Comparison of ENCODE assay signal across 8 mouse cellular contexts in the genomic region with DNA sequence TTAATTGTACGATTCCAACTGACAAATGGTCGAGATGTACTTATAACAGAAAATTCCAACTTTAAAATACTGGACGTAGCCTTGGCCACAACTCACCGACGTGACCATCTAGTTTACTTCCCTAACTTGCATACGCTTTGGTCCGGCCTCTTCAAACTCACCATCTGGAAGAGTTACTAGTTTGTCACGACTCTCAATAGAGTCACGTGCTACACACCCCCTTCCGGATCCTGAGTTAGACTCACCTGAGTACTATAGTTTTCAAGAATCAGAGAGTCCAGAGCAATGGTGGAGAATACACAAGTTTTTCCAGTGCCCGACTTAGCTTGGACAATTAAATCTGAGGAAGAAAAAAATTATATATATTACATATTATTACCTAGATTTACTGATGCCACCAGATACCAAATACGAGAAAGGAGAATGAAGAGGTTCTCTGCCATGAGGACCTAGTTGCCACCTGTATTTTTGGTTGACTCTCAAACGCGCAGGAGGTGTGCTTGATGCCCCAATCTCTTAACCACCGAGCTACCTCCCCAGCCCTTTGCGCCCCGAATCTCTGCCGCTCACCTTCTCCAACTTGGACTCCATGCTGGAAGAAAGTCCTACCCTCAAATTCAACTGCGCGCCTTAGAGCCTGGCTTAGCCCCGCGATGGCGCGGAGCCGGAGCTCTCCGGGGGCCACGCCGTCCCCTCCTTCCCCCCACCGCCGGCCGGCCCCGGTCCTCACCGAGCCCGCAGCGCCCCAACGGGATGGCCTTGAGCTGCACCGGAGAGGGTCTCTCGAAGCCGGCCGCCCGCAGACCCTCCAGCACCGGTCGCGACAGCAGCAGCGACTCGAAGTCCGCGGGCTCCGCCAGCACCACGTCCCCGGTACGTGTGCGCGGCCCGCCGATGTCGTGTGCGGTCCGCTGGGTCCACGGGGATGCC. TPM values are rescaled to one million over a fixed set of nuclear protein-coding genes. Genes with fewer than 3 reads are reported as not detected.
DNase-seq lines count a peak whose midpoint lies in the region; ATAC-seq and TF ChIP-seq lines count a peak whose summit lies in the region.

No protein-coding gene starts in this region.

- H3K27ac ChIP-seq in testis, adult 2 months (ENCODE audit: control insufficient read depth, insufficient read depth, low read depth, low read length), result peak overlapping the region; percentile 91
- peak overlapping the region; percentile 86 for H3K27ac ChIP-seq in hindbrain, embryonic 15.5 days (replicated peaks)
- peak overlapping the region; percentile 62; the same call in 1 of the 2 replicates for H3K27ac ChIP-seq in midbrain, postnatal 0 days (ENCODE audit: low read depth, low read length)

- no peaks in the 10 kb centered on the region; the same call in 1 of the 2 replicates for H3K36me3 ChIP-seq in testis, adult 2 months (ENCODE audit: control insufficient read depth, insufficient read depth, low read length)
- H3K36me3 ChIP-seq in hindbrain, embryonic 15.5 days, result peaks cover 15% of the 10 kb centered on the region
- peaks cover 5% of the 10 kb centered on the region; the same call in 1 of the 2 replicates for H3K36me3 ChIP-seq in midbrain, postnatal 0 days (ENCODE audit: insufficient read depth, low read length)

- peak overlapping the region; percentile 93 for H3K4me3 ChIP-seq in testis, adult 2 months (ENCODE audit: control insufficient read depth, low read depth, low read length)
- peak overlapping the region; percentile 98 for H3K4me3 ChIP-seq in hindbrain, embryonic 15.5 days
- peak overlapping the region; percentile 60 for H3K4me3 ChIP-seq in midbrain, postnatal 0 days (ENCODE audit: low read depth, low read length)

- H3K4me1 ChIP-seq in testis, adult 2 months (ENCODE audit: control insufficient read depth, insufficient read depth, low read length), result peaks cover 5% of the 10 kb centered on the region; the same call in 1 of the 2 replicates
- H3K4me1 ChIP-seq in hindbrain, embryonic 15.5 days (replicated peaks), result peaks cover 9% of the 10 kb centered on the region
- no peaks in the 10 kb centered on the region for H3K4me1 ChIP-seq in midbrain, postnatal 0 days (ENCODE audit: insufficient read depth, low read length)

- DNase-seq in cerebellum, adult 9-10 months, result peak; percentile 39
- no peak for DNase-seq in cerebellum, postnatal 4 days (ENCODE audit: low spot score in 2 of 2)
- no peak for DNase-seq in testis, postnatal 10 days (ENCODE audit: low spot score)
- DNase-seq in midbrain, postnatal 0 days (ENCODE audit: low spot score), result no peak
- no peak for DNase-seq in ovary, postnatal 10 days (ENCODE audit: low spot score)
- no peak for DNase-seq in thymus, postnatal 36 days

- WGBS in hindbrain, embryonic 15.5 days, result 9% methylated on average over 60 of the region's 60 CpGs
- 11% methylated on average over 57 of the region's 60 CpGs for WGBS in midbrain, postnatal 0 days

- no peaks in the 10 kb centered on the region for H3K9me3 ChIP-seq in hindbrain, embryonic 15.5 days
- H3K9me3 ChIP-seq in midbrain, postnatal 0 days (ENCODE audit: low read length), result no peaks in the 10 kb centered on the region

- peak overlapping the region; percentile 92 for H3K9ac ChIP-seq in hindbrain, embryonic 15.5 days
- H3K9ac ChIP-seq in midbrain, postnatal 0 days (replicated peaks; ENCODE audit: low read length, poor library complexity, severe bottlenecking), result peak overlapping the region; percentile 68

- H3K27me3 ChIP-seq in testis, adult 2 months (ENCODE audit: control insufficient read depth, insufficient read depth, low read length), result no peaks in the 10 kb centered on the region
- H3K27me3 ChIP-seq in hindbrain, embryonic 15.5 days, result no peaks in the 10 kb centered on the region
- no peaks in the 10 kb centered on the region for H3K27me3 ChIP-seq in midbrain, postnatal 0 days (ENCODE audit: insufficient read depth, low read length)

- no peak; the same call in 1 of the 2 replicates for ATAC-seq in hindbrain, embryonic 15.5 days (ENCODE audit: low FRiP score, low read depth)
- ATAC-seq in midbrain, postnatal 0 days (ENCODE audit: low FRiP score), result peak; percentile 71

- no peak for TF ChIP-seq CTCF in testis, adult 2 months (IDR thresholded peaks at IDR 0.05; ENCODE audit: control insufficient read depth, insufficient read depth, insufficient replicate concordance, low read depth, low read length)
- no peak for TF ChIP-seq CTCF in midbrain, postnatal 0 days (IDR thresholded peaks at IDR 0.05)

- no peak for TF ChIP-seq POLR2A in testis, adult 2 months (IDR thresholded peaks at IDR 0.05; ENCODE audit: control insufficient read depth, low read depth, low read length)

- H3K4me2 ChIP-seq in hindbrain, embryonic 15.5 days, result peak overlapping the region; percentile 87
- peak overlapping the region; percentile 55 for H3K4me2 ChIP-seq in midbrain, postnatal 0 days (ENCODE audit: low read depth, low read length, poor library complexity, severe bottlenecking)

RNA-seq across cellular contexts. Expression of gene Ddx20, which starts 0.7 kb away (rescaled TPM):
- polyA plus RNA-seq in testis, adult 2 months (2012; rRNA removed), result 100 and 115 TPM in 2 replicates
- polyA plus RNA-seq in hindbrain, embryonic 15.5 days (2015; fragmentation: Nextera tagmentation; extraction: Ambion mirVana), result 23.0 and 23.8 TPM in 2 replicates
- 23.0 and 28.7 TPM in 2 replicates for total RNA-seq in midbrain, postnatal 0 days (2014; rRNA removed)
- 16.5 TPM in 2 replicates for polyA plus RNA-seq in midbrain, postnatal 0 days (2015; fragmentation: Nextera tagmentation; extraction: Ambion mirVana)

RNA-seq across cellular contexts. Expression of gene Inka2, which starts 17.7 kb away (rescaled TPM):
- polyA plus RNA-seq in testis, adult 2 months (2012; rRNA removed), result 0.30 and 0.32 TPM in 2 replicates
- 11.6 and 11.8 TPM in 2 replicates for polyA plus RNA-seq in hindbrain, embryonic 15.5 days (2015; fragmentation: Nextera tagmentation; extraction: Ambion mirVana)
- 7.2 and 7.7 TPM in 2 replicates for total RNA-seq in midbrain, postnatal 0 days (2014; rRNA removed)
- 3.3 and 3.7 TPM in 2 replicates for polyA plus RNA-seq in midbrain, postnatal 0 days (2015; fragmentation: Nextera tagmentation; extraction: Ambion mirVana)
